Mouse (Mus musculus): ENCODE data around the gene Rhbdd1. TPM values are rescaled to one million over a fixed set of nuclear protein-coding genes. Genes with fewer than 3 reads are reported as not detected.
A peak's percentile ranks its signal among the peaks of the same experiment; 100 is the strongest.

Rhbdd1 gene
- total RNA-seq, 2 experiments from 2014 or later = 6.2 to 6.6 TPM

DNA sequence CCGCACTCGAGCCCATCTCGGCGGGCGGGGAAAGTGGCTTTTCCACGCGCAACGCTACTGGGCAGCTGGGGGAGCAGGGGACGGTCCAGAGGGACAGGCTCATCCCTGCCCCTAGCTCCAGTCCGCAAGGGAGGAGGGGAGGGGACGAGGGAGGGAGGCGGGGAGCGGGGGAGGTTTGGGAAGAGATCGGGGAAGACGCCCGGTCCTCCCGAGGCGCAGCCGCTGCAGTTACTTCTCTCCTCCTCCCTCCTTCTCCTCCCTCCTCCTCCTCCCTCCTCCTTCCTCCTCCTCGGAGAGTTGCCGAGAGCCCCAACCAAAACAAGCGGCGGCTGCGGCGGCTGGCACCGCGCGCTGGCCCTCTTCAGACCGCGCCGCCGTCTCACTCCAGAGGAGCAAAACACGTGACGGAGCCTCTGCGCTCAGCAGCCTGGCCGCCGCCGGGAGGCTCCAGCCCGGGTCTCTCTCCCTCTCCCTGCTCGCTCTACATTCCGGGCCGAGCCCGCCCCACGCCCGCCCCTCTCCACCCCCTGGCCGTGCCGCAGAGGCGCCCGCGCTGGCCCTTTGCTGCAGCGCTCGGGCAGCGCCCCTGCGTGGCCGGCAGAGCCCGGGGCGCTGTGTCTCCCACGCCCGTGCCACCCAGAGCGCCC lies 25.0 kb upstream of the Rhbdd1 start, which contains the start of gene Irs1:
TSS of gene Irs1 (minus strand) at position 266 of the 647 bp plus-strand sequence.
- peak; percentile 77 to 89 for DNase-seq (ENCODE audit: low spot score in 2 of 2)

DNA sequence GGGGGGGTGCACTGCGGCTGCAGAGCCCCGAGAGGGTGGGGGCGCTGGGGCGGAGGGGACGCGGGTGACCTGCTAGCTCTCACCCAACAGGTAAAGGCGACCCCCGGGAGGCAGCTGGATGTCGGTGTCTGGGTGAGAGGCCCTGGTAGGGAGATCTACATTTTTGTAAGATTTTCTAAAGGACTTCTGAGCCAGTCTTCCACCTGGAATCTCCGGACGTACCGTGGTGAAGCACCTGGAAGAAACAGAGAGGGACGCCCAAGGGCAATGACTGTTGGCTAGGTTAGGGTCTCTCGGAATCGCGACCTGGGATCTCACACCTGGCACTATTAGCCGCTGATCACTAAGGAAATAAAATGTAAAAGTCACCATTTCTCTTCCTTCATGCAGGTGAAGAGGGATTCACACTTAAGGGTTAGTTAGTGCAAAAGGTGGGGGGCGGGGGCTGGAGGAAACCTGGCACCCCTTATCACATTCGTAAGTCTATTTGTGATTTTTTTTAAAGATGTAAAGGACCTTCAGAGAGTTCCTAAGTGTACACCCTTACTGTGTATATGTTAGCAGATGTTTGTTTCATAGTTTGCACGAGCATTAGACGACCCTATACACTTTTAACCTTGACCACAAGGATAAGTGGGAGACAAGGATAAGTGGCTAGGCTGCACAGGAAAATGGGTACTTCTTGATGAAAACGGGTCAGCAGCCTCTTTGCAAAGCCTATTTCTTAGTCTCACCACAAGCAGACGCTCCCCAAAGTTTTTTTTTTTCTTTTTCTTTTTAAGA lies 24.1 kb upstream of the Rhbdd1 start:
- DNase-seq (ENCODE audit: low spot score in 2 of 2) = peak in 1 of 2 experiments; percentile 17

DNA sequence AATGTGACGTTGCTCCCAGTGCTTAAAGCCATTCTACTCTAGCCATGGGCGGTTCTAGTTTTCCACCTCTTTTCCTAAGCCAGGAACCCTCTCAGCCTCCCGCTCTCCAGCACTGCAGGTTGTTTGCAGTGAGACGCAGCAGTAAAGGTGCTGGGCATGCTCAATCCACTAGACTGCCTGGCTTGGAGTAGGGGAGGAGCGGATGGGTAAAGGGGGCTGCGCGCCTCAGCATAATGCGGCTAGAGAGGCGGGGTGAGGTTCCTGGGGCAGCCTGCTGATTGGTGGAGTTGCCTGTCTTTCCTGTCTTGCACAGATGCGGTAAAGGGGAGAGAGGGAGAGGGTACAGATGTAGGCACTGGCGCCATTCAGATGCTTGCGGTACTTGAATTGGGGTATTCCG lies 23.5 kb upstream of the Rhbdd1 start:
- DNase-seq (ENCODE audit: low spot score in 2 of 2) = peak; percentile 74 to 82

DNA sequence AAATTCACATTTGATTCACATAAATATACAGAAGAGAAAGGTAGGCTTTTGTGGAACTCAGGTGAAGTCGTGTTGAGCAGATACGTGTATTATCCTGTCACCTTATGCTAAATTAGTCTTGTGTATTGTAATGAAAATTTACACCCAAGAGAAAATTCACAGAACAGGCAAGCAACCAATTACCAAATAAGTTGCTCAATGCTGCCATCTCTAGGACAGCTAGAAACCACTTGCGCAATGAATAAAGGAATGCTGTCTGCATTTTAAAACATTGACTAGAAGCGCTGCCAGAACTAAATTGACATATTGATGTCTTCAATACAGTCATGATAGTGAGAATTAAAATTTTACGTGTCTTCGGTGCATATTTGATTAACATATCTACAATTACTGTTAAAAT lies 22.1 kb upstream of the Rhbdd1 start:
- peak; percentile 34 to 58 for DNase-seq (ENCODE audit: low spot score in 2 of 2)

DNA sequence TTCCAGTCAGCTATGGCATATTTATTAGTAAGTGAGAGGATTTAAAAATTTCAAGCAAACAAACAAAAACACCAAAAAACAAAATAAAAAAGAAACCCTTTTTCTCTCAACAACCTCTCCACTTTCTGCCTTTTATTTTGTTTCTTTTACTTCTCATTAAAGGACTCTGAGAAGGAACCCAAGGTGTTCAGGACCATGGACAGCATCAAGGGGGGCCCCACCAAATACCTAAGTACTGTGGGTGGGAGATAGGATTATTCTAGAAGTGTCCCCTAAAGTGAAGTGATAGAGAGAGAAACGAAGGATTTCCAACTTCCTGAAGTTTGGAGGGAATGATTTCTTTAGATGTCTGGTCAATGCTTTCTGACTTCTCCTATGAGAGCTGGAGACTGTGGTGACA lies 17.7 kb upstream of the Rhbdd1 start:
- no peak for DNase-seq (ENCODE audit: low spot score in 2 of 2)

DNA sequence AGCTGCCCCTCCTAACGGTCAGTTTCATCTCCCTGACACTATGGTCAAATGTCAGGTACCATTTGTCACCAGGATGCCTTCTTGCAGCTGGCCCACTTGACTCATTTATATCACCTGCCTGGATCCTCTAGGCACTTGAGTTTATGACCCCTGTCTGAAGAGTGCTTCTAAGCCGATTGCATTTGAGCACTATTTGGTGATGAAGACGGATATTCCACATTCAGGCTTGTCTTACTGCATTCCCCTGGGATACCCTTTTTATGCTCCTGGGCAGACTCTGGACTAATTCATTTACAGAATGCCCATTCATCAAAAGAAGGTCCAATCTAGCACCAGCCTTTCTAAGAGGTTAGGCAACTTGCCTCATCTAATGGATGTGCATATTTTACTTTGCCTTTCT lies 11.8 kb upstream of the Rhbdd1 start:
- DNase-seq (ENCODE audit: low spot score in 2 of 2) = no peak

DNA sequence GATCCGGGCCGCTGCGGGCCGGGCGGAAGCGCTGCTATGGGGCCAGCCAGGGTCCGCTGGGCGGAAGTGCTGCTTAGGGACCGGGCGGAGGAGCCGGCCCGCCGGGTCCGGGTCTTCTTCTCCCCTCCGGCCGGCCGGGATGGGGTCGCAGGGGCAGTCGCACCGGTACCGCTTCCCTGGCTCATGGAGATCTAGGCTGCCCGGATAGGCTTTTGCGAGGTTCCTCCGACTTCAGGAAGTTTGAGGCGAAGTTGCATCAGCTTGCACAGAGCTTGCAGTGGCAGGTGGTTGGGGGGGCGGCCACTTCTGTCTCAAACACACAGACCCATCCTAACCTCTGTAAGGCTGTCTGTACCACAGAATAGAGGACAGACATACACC lies 484 bp downstream of the Rhbdd1 start:
- DNase-seq (ENCODE audit: low spot score in 2 of 2) = peak in 1 of 2 experiments; percentile 30

DNA sequence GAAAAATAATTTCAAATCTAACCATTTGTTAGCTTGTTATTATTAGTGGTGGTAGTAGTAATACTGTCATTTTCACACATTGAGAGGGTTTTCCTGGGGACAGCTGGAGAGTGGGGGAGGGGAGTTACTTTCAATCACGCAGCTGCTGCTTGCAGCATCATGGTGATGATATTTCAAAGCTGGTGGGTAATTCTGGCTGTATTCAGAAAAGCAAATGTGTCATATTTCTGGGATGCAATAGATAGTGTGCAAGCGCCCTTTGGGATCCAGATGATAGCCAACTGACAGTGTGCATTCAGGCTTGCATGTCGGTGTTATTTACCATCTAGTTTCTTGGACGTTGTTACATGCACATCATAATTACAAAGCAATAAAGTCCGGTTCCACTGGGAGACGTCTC lies 4.2 kb downstream of the Rhbdd1 start:
- no peak for DNase-seq (ENCODE audit: low spot score in 2 of 2)

DNA sequence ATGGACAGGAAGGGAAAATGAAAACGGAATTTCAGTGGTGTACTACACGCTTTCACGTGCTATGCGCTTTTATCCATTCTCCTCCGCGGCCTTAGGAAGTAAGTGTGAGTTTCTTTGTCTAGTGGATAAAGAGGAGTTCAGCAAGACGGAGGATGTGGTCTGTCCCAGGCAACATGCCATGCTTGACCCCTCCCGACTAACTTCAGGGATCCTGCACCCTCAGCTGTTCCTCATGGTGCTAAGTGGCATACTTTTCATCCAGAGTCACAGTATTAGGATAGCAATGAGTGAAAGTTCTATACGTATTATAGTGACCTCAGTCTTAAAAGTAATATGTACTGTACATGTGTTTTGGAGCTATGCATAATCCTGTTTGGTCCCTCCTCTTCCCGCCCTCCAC lies 4.6 kb downstream of the Rhbdd1 start:
- DNase-seq (ENCODE audit: low spot score in 2 of 2) = no peak

DNA sequence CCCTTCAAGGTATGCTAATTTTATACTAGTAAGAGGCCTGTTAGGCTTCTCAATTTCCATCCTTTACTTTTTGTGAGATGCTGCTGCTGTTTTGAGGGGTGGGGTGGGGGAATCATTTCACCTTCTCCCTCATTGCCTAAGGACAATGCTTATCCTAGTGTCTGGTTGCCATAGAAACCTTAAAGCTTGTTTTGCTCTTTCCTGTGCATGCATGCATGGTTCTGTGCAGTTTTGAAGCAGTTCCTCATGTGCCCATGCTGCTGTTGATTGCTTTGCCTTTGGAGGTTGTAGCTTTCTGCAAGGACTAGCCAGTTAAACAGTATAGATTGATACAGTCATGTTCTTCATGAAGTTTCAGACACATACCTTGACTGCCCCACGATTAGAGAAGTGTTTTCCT lies 5.2 kb downstream of the Rhbdd1 start:
- DNase-seq (ENCODE audit: low spot score in 2 of 2) = no peak

DNA sequence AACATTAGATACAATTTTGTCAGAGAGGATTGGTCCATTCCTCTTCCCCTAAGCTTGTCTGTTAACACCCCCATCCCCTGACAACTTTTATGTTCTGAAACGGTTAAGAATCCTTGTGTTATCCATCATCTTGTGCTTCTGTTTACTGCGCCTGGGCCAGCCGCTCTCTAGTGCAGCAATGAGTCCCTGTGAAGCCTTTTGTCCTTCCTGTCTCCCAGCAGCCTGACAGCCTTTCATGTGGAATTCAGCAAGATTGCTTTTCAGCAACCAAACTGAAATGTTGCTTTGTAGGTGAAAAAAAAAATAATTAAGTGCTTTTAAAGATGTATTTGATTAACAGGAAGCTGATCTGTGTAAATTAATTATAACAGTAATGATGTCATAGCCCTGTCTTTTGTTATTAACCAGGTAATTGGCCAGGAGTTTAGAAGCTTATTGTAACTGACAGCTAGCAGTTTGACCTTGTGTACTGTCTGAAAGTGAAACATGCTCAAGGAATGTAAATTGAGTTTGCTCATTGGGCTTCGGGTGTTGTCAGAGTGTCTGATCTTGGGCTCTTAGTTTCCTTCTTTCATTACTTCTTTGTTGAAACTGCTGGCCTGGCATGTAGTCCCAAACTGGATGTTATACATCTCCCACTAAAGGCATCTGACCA lies 8.0 kb downstream of the Rhbdd1 start:
- no peak for DNase-seq (ENCODE audit: low spot score in 2 of 2)

DNA sequence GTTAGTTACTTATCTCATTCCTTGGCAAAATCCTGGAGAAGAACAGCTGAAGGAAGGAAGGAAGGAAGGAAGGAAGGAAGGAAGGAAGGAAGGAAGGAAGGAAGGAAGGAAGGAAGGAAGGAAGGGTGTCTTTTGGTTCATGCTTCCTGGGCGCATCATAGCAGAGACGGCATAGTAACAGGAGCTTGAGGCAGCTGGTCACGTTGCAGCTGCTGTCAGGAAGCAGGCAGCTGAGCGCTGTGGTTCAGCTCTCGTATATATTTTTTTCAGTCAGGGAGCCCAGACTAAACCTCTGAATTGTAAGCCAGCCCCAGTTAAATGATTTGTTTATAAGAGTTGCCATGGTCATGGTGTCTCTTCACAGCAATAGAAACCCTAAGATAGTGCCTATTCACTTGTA lies 9.9 kb downstream of the Rhbdd1 start:
- DNase-seq (ENCODE audit: low spot score in 2 of 2) = no peak

DNA sequence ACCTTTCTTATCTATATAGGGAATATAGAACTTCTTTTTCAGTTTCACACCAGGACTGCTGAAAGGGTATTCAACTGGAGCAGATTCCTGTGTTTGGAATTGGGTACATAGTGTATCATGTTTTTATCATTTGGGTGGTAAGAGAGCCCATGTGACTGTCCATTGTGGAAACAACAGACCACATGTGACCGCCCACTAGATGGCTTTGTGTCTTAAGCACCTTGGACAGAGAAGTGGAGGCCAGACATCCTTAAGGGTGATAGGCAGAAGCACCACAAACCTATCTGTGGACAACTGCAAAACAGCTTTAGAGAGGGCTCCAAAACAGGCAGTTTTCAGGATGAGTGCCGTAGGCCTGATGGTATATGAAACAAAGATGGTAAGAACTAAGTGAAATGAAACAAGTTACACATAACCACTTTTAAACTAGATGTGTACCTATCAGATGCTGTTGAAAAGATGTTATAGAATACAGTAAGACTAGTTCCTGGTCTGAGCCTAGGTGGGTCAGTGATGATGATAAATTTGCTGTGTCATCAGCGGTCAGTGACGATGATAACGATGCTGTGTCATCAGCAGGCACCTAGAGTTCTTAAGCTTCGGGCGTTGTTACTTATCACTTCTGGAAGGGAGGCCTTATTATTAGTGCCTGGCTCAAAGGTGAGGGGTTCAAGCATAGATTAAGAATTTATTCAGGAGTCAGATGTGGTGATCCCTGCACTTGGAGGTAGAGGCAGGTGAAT lies 12.0 kb downstream of the Rhbdd1 start:
- DNase-seq (ENCODE audit: low spot score in 2 of 2) = no peak

DNA sequence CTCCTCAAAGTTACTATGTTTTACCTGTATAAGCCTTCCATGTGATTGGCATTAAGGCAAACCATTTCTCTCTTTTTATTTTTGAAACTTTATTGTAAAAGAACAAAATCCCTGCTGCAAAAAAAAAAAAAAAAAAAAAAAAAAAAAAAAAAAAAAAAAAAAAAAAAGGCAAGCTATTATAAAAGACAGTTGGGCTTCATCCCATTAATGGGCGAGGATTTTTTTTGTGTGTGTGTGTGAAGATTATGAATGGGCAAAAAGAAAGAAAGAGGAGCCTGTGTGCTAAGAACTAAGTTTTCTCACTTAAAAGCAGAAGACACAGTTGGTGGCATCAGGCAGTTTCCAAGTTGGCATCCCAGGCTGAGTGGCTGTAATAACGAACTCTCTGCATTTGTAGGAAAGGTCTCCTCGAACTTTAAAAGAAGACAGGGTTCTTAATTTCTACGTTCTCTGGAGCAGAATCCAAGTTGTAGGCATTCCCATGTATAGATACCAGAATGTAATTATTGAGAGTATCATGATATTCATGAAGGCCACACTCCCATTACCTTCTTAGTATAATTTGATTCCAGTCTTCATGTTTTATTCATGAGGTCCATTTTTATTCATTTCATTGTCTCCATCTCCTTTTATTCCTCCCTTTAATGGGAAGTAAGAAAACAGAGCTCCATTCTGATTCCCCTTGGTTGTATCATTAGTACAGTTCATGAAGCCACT lies 13.1 kb downstream of the Rhbdd1 start:
- no peak for DNase-seq (ENCODE audit: low spot score in 2 of 2)

DNA sequence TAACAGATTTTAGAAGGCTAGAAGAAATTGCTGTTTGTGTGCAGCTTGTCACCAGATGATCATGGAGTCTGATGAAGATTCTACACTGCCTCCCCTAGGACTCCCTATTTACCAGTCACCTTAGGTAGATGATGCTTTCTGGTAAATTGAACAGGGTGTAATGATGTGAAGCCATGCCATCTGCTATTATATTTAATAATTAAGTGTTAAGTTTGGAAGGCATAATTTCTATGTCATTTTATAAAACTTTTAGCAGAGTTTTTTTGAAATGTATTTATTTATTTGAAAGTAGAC lies 13.6 kb downstream of the Rhbdd1 start:
- no peak for DNase-seq (ENCODE audit: low spot score in 2 of 2)

DNA sequence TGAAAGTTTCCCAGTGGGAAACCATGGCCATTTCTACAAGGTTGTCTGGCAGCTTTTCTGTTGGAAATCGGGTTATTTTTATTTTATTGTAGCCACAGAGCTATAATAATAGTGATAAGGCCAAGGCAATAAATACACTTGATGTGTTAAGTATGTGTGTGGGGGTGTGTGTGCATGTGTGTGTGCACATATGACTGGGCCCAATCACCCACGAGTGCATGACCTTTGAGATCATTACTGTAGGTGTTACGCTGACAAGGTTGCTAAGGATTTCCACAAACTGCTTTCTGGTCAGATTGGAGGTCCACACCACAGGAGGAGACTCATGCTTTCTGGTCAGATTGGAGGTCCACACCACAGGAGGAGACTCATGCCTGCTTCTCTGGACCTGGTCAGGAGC lies 18.3 kb downstream of the Rhbdd1 start:
- no peak for DNase-seq (ENCODE audit: low spot score in 2 of 2)

DNA sequence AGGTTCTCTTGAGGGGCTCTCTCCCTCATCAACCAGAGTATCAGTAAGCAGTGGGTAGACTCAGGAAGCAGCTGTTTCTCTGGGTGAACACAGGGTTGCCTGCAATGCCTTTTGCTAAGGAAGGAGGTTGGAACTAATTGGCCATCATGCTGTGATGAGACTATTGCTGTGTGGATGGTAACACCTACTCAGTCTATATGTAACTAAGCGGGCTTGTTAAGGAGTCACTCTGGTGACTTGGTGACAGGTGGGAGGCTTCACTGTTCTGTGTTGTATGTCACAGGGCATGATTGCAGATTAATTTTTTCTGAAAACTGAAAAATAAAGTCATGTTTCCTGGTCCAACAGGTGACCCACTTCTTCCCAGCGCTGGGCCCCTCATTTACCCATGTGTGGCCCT lies 36.8 kb downstream of the Rhbdd1 start:
- DNase-seq (ENCODE audit: low spot score in 2 of 2) = no peak

DNA sequence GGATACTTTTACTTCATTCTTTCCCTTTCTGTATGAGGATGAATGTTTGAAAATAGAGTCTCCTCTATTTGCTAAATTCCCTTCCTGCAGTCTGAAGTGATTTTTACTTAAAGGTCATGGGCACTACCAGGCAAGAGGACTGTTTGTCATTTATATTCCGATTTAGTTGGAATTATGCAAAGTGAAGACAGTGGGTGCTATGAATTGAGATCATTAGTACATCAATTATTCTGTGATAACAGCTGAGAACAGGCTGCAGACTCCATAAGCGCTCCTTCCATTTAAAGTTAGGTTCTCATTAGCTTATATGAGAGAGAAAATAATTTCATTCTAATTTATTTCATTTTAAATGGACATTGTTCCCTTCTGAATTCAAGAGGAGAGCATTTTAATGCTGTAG lies 37.5 kb downstream of the Rhbdd1 start:
- no peak for DNase-seq (ENCODE audit: low spot score in 2 of 2)

DNA sequence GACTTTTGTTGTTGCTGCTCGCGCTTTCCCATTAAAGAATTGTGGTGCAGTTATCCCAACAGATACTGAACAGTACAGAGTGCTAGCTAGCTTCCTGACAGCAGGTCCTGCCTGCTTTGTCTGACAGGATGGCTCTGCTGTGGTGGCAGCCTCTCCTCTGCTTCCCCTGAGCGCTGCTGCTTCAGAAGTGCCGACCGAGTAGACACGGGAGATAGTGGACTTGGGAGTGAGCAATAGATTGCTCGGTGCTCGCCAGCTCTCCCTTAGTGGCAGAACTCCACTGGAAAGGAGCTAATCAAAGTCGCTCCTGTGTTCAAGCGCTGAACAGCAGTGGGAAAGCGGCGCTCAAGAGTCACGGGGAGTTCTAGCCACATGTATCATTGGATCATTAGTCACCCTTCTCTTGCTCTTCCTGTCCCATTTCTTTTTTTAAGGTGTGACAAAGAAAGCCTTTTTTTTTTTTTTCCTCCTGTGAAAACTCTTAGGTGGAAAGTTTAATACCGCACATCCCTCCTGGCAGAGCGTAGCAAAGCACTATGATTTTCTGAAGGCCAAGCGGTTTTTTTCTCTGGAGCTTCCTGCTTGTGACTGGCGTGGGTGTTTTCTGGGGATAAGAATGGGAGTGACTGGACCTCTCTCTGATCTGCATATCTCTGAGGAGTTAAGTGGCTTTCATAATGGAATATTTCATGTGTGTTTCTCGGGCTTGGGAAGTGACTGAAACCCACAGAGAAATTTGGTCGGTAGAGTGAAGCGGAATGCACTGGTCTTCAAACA lies 42.8 kb downstream of the Rhbdd1 start:
- peak; percentile 9 to 21 for DNase-seq (ENCODE audit: low spot score in 2 of 2)

DNA sequence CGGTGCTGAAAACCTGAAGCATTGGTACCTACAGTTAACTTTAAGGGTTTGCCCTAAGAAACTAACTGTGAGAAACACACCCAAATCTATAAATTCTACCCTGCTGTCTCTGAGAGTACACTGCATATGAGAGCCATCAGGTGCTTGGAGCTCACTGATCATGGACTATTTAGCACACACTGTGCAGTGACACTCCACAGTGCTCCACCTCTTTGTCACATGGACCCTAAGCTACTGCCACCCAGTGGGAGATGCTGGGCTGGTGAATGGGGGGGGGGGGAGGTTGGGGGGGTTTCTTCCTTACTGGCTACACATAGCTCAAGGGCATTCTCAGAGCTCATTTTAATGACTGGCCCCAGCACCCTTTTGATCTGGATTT lies 43.4 kb downstream of the Rhbdd1 start:
- no peak for DNase-seq (ENCODE audit: low spot score in 2 of 2)
